Mouse (Mus musculus) intestine, postnatal 0 days (tissue): ENCODE measurements at regions not wholly inside any gene's neighbourhood (a gene's known extent, or its start where the extent isn't known, plus 50 kb on each side); places are given as distances from the start of the nearest gene placed in this dataset.
A peak's percentile ranks its signal among the peaks of the same experiment; 100 is the strongest.

Experiments used
- ATAC-seq: fragments of 200-750 bp; cut with Nextera tagmentation; 2 replicates; pipeline ENCODE4 v1.8.0; 2017; ENCODE audit warnings: mild to moderate bottlenecking, moderate TSS enrichment, moderate library complexity
- H3K27ac ChIP-seq: fragments of 300-500 bp; sonication (generic); 2 replicates; pipeline ENCODE4 v1.5.1; 2014; ENCODE audit warnings: mild to moderate bottlenecking, low read depth, low read length, moderate library complexity
- H3K27me3 ChIP-seq: fragments of 300-500 bp; sonication (generic); replicated peaks from 2 replicates; pipeline ENCODE4 v1.6.1; 2014; ENCODE audit warnings: low read length, mixed read lengths; ENCODE audit not compliant: control insufficient read depth, insufficient read depth
- H3K36me3 ChIP-seq: fragments of 300-500 bp; sonication (generic); 2 replicates; pipeline ENCODE4 v1.6.1; 2014; ENCODE audit warnings: mild to moderate bottlenecking, moderate library complexity; ENCODE audit not compliant: control insufficient read depth, insufficient read depth
- H3K4me1 ChIP-seq: fragments of 300-500 bp; sonication (generic); replicated peaks from 2 replicates; pipeline ENCODE4 v1.6.1; 2014; ENCODE audit warnings: antibody characterized with exemption, low read length, mixed read lengths; ENCODE audit not compliant: control insufficient read depth, insufficient read depth
- H3K4me2 ChIP-seq: fragments of 300-500 bp; sonication (generic); replicated peaks from 2 replicates; pipeline ENCODE4 v1.6.1; 2014; ENCODE audit warnings: low read depth, mild to moderate bottlenecking, moderate library complexity
- H3K4me3 ChIP-seq: fragments of 300-500 bp; sonication (generic); 2 replicates; pipeline ENCODE4 v1.5.1; 2014; ENCODE audit warnings: low read depth, low read length
- H3K9ac ChIP-seq: fragments of 300-500 bp; sonication (generic); 2 replicates; pipeline ENCODE4 v1.6.1; 2014; ENCODE audit warnings: mild to moderate bottlenecking, low read depth, low read length
- H3K9me3 ChIP-seq: fragments of 300-500 bp; sonication (generic); 2 replicates; pipeline ENCODE4 v1.6.1; 2016; ENCODE audit warnings: mixed run types; ENCODE audit not compliant: control insufficient read depth
- CTCF ChIP-seq: sonication (generic); IDR thresholded peaks from 2 replicates; pipeline ENCODE4 v1.5.1; 2016; ENCODE audit warnings: low read depth, mild to moderate bottlenecking, control low read depth, antibody characterized with exemption, moderate library complexity
- WGBS: fragments of 180-500 bp; shearing (Covaris S2); extraction: QIAGEN DNeasy Blood & Tissue Kit; methylation state at CpG from one replicate; pipeline ENCODE4 v1.1.7; 2014; 5-methylcytosine and 5-hydroxymethylcytosine counted together

DNA sequence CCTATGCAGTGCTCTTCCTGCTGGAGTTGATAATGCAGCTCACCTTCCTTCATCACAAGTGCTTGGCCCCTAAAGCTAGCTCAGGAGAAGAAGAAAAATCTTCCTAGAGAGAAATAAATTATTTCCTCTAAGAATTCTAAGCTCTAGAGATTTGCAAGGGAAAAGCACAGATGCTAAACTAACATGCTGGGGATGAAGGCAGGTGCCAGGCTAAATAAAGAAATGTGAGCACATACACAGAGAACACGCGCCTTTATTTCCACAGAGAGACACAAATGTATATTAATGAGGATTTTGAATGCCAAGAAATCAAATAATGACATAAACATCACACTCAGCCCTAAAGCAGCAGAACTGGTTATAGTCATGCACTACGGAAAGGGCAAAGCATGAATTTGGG is 229.5 kb upstream of the Mamld1 start:
- Histone ChIP-seq H3K9me3 (no peaks in the 10 kb centered on the region), H3K27me3 (no peaks in the 10 kb centered on the region), H3K4me1 (no peaks in the 10 kb centered on the region), H3K4me2 (no peak overlapping the region), H3K9ac (no peak overlapping the region), H3K36me3 (no peaks in the 10 kb centered on the region), H3K27ac (no peak overlapping the region), H3K4me3 (no peak overlapping the region)
- no peak for ATAC-seq
- no peak for TF ChIP-seq CTCF
- 95% methylated on average over 3 of the region's 3 CpGs for WGBS

DNA sequence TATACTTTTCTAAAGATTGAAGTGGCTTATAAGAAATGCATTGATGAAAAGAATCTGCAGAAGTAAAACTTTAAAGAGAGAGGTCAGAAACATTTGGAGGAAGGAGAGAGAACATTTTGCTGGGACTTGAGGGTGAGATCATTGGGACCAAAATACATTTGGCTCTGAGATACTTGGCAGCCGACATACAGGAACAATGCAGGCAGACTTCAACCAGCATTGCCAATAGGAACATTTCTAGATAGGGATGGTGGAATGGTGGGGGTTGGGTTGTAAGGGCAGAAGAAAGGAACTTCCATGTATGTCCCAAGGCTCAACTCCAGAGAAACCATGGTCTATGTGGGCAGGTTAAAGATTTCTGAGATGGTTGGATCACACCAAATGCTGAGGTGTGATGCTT is 232.3 kb upstream of the Mamld1 start:
- Histone ChIP-seq H3K4me1 (no peaks in the 10 kb centered on the region), H3K4me3 (no peak overlapping the region), H3K27me3 (no peaks in the 10 kb centered on the region), H3K9me3 (no peaks in the 10 kb centered on the region), H3K36me3 (no peaks in the 10 kb centered on the region), H3K27ac (no peak overlapping the region), H3K9ac (no peak overlapping the region), H3K4me2 (no peak overlapping the region)
- TF ChIP-seq CTCF: no peak
- WGBS: 69% methylated on average over 1 of the region's 1 CpGs
- no peak for ATAC-seq

DNA sequence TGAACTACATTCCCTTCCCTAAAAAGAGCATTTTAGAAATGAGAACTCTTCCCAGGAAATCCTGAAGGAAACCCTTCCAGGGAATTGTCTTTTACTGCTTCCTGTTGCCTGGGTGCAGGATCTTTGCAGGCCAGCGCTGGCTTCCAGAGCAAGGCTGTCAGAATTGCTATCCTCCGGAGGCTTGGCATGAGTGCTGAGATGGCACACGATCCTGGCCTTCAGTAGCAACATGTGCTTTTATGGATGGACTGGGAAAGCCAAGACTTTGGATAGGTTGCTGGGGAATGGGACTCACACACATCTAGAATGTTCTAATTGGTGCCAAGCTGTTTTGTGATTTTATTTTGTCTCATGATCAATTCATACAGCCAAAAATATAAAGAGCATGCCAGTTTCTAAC is 233.4 kb upstream of the Mamld1 start:
- Histone ChIP-seq H3K4me3 (no peak overlapping the region), H3K4me1 (no peaks in the 10 kb centered on the region), H3K9me3 (no peaks in the 10 kb centered on the region), H3K9ac (no peak overlapping the region), H3K36me3 (no peaks in the 10 kb centered on the region), H3K27me3 (no peaks in the 10 kb centered on the region), H3K27ac (no peak overlapping the region), H3K4me2 (no peak overlapping the region)
- WGBS: 66% methylated on average over 3 of the region's 3 CpGs
- ATAC-seq: no peak
- no peak for TF ChIP-seq CTCF

DNA sequence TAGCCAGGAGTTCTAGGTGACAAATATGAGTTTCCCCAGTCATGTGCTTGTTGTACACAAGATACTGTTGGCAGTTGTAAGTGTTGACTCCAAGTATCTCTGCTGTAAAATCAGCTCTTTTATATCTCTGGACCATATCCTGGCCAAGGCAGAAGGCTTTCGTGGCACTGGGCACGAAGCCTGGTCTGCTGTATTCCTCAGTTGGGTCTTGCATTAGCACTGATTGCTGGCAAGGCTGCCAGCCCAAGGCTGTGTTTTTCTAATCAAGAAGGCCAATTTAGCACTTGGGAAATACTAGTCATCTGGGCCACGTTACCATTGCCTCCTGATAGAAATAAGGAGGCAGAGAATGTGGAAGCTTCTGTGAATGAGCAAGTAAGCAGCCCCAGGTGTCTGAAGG is 258.3 kb upstream of the Mamld1 start:
- 81% methylated on average over 3 of the region's 3 CpGs for WGBS
- no peaks in the 10 kb centered on the region for H3K36me3 ChIP-seq

DNA sequence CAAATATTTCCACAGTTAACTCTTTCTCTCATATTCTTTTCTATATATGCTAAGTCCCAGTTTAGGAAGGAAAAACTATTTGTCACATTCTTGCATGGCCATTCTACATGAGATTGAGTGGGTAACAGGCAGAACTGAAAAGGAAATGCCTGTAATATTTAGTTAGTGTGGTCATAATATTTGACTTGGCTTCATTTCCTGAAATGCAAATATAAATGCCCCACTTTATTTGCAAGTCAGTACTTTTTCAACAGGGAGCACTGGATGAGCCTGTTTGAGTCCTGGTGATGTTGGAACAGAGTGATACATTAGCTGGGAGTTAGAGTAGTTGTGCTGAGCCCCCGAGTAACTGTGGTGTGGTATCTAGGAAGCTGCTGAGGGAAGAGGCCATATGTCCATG is 285.9 kb upstream of the Tmem185a start:
- 47% methylated on average over 1 of the region's 1 CpGs for WGBS
- Histone ChIP-seq H3K4me1 (no peaks in the 10 kb centered on the region), H3K4me2 (no peak overlapping the region), H3K9me3 (no peaks in the 10 kb centered on the region), H3K4me3 (no peak overlapping the region), H3K27ac (no peak overlapping the region), H3K27me3 (no peaks in the 10 kb centered on the region), H3K9ac (no peak overlapping the region), H3K36me3 (no peaks in the 10 kb centered on the region)
- ATAC-seq: no peak
- no peak for TF ChIP-seq CTCF

More for the DNA sequence above, 258.3 kb upstream of the Mamld1 start:
- no peaks in the 10 kb centered on the region for H3K27me3 ChIP-seq
- no peak for ATAC-seq
- no peak for TF ChIP-seq CTCF
- H3K4me2 ChIP-seq: no peak overlapping the region
- H3K4me3 ChIP-seq: no peak overlapping the region
- no peaks in the 10 kb centered on the region for H3K4me1 ChIP-seq
- no peaks in the 10 kb centered on the region for H3K9me3 ChIP-seq
- no peak overlapping the region for H3K9ac ChIP-seq
- no peak overlapping the region for H3K27ac ChIP-seq

DNA sequence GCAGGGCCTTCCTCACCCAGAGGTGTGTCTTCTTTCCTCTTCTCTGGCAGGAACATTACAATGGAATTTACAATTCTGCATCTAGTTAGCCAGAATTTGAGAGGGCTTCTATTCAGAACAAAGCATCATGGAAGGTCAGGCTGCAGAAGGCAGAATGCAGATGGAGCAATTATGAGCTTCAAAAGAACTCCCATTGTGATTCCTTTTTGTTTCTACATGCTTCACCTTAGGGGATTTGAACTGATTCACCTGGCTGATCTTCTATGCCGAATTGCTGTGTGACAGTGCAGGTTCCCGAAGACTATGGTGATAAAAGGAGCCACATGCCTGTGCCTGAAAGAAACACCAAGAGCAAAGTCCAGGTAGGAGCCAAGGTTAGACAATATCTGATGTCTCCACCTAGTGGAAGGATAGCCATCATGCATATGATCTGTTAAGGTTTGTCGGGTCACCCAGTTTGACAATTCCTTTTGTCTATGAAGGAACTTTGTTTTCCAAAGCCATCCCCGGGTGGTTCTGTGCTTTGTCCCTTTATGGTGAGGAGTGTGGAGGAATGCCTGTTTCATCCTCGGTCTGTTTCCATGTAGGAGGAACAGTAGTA is 236.1 kb upstream of the Tmem185a start:
- H3K9me3 ChIP-seq: no peaks in the 10 kb centered on the region
- H3K36me3 ChIP-seq: no peaks in the 10 kb centered on the region
- no peak for ATAC-seq
- WGBS: 58% methylated on average over 5 of the region's 5 CpGs
- H3K4me2 ChIP-seq: no peak overlapping the region
- TF ChIP-seq CTCF: peak; percentile 51
- no peaks in the 10 kb centered on the region for H3K27me3 ChIP-seq
- no peak overlapping the region for H3K27ac ChIP-seq
- no peaks in the 10 kb centered on the region for H3K4me1 ChIP-seq
- H3K9ac ChIP-seq: no peak overlapping the region
- H3K4me3 ChIP-seq: no peak overlapping the region

DNA sequence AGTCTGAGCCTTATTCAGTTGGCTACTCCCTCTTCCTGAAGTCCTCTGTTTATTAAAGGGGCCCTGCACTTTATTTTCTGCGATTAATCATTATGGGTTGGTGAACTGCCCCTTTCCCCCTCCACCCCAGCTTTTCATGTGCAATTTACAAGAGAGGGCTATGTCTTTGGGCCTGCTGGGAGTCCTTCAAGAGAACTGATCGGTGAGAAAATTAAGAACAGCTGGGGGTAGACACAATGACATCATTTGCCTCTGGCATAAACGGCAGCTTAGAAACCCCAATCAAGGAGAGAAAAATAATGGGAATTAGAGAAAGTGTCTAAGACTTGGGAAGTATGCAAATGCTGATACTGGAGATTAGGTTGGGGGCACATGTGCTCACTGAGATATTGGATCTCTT is 205.2 kb upstream of the Tmem185a start:
- no peak overlapping the region for H3K9ac ChIP-seq
- H3K4me3 ChIP-seq: no peak overlapping the region
- H3K9me3 ChIP-seq: no peaks in the 10 kb centered on the region
- TF ChIP-seq CTCF: no peak
- no peaks in the 10 kb centered on the region for H3K27me3 ChIP-seq
- H3K4me2 ChIP-seq: no peak overlapping the region
- 79% methylated on average over 3 of the region's 3 CpGs for WGBS
- no peak overlapping the region for H3K27ac ChIP-seq
- ATAC-seq: no peak
- H3K4me1 ChIP-seq: no peaks in the 10 kb centered on the region
- no peaks in the 10 kb centered on the region for H3K36me3 ChIP-seq
